Mouse (Mus musculus) CH12.LX (cell line): ENCODE results near the gene Slc39a9.

Experiments used
- CTCF ChIP-seq, 2 experiments: IDR thresholded peaks in 1 of 2; conservative IDR thresholded peaks in 1 of 2; 2 replicates each; pipeline ENCODE4 v1.5.1; 2011 to 2012; ENCODE audit warnings: low read depth in 2 of 2, low read length in 2 of 2, improper control_type of control experiment in 1 of 2, inconsistent platforms in 1 of 2, mild to moderate bottlenecking in 1 of 2, moderate library complexity in 1 of 2
- GABPA ChIP-seq: IDR thresholded peaks from 2 replicates; pipeline ENCODE4 v1.6.1; 2012; ENCODE audit warnings: low read depth, low read length, improper control_type of control experiment, inconsistent platforms; ENCODE audit not compliant: insufficient replicate concordance
- IRF4 ChIP-seq: IDR thresholded peaks from 2 replicates; pipeline ENCODE4 v1.6.1; 2014; ENCODE audit warnings: low read depth, mild to moderate bottlenecking, inconsistent platforms, low read length, improper control_type of control experiment
- MAX ChIP-seq: IDR thresholded peaks from 2 replicates; pipeline ENCODE4 v1.6.1; 2011; ENCODE audit warnings: low read length, improper control_type of control experiment
- NRF1 ChIP-seq: IDR thresholded peaks from 2 replicates; pipeline ENCODE4 v1.6.1; 2014; ENCODE audit warnings: low read depth, mild to moderate bottlenecking, inconsistent platforms, low read length, improper control_type of control experiment, moderate library complexity
- POLR2A ChIP-seq: IDR thresholded peaks from 2 replicates; pipeline ENCODE4 v1.6.1; 2011; ENCODE audit warnings: low read depth, mild to moderate bottlenecking, improper control_type of control experiment, low read length
- TBP ChIP-seq: conservative IDR thresholded peaks from 2 replicates; pipeline ENCODE4 v1.6.1; 2011; ENCODE audit warnings: low read depth, low read length, improper control_type of control experiment

DNA sequence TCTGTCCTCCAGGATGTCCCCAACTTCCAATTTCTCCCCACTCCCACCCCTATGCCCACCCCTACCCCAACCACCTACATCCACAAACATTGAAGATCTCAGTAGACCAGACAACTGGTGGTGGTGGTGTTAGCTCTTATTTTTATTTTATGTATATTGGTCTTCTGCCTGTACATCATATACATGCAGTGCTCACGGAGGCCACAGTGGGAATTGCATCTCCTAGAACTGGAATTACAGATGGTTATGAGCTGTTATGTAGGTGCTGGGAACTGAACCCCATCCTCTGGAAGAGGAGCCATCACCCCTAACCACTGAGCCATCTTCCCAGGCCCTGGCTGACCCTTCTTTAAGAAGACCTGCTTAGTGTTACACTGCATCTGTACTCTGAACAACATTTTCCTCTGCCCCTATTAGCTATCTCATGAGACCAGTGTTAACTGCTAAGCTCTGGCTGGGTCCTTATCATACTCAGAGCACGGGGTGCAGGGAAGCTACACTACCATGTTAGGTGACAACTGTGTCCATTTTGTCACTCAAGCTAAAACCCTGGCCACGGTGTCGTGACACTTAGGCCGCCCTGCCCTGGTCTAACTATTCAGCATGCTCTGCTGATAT lies 55.0 kb downstream of the Slc39a9 start:
- TF ChIP-seq CTCF (conservative IDR thresholded peaks at IDR 0.05 in 1 of 2, IDR thresholded peaks at IDR 0.05 in 1 of 2; ENCODE audit: low read depth in 2 of 2, low read length in 2 of 2) (no peak), POLR2A (no peak), MAX (no peak), IRF4 (no peak), TBP (no peak), GABPA (no peak), NRF1 (no peak)
